Mouse (Mus musculus) stomach, embryonic 14.5 days (tissue): ENCODE results near the gene Supt6. TPM values are rescaled to one million over a fixed set of nuclear protein-coding genes. Genes with fewer than 3 reads are reported as not detected.
A peak's percentile ranks its signal among the peaks of the same experiment; 100 is the strongest.

Source experiments
- ATAC-seq: fragments of 200-750 bp; cut with Nextera tagmentation; 2 replicates; pipeline ENCODE4 v1.8.0; 2017; ENCODE audit warnings: low read depth, moderate TSS enrichment; ENCODE audit not compliant: insufficient number of reproducible peaks, insufficient read depth, low FRiP score
- H3K27ac ChIP-seq: fragments of 300-500 bp; sonication (generic); 2 replicates; pipeline ENCODE4 v1.5.1; 2014; ENCODE audit warnings: mild to moderate bottlenecking, low read length, moderate library complexity, mixed read lengths
- H3K27me3 ChIP-seq: fragments of 300-500 bp; sonication (generic); 2 replicates; pipeline ENCODE4 v1.6.1; 2014; ENCODE audit warnings: low read length, control low read depth, mixed read lengths; ENCODE audit not compliant: control insufficient read depth, insufficient read depth
- H3K36me3 ChIP-seq: fragments of 300-500 bp; sonication (generic); 2 replicates; pipeline ENCODE4 v1.6.1; 2014; ENCODE audit warnings: mild to moderate bottlenecking, control low read depth, low read length, moderate library complexity, mixed read lengths; ENCODE audit not compliant: control insufficient read depth, insufficient read depth
- H3K4me1 ChIP-seq: fragments of 300-500 bp; sonication (generic); 2 replicates; pipeline ENCODE4 v1.6.1; 2014; ENCODE audit warnings: low read length, control low read depth, mixed read lengths; ENCODE audit not compliant: control insufficient read depth, insufficient read depth
- H3K4me2 ChIP-seq: fragments of 300-500 bp; sonication (generic); replicated peaks from 2 replicates; pipeline ENCODE4 v1.6.1; 2014; ENCODE audit warnings: low read depth, low read length, control low read depth
- H3K4me3 ChIP-seq: fragments of 300-500 bp; sonication (generic); 2 replicates; pipeline ENCODE4 v1.5.1; 2014; ENCODE audit warnings: low read depth, low read length, control low read depth
- H3K9ac ChIP-seq: fragments of 300-500 bp; sonication (generic); replicated peaks from 2 replicates; pipeline ENCODE4 v1.6.1; 2014; ENCODE audit warnings: low read depth, mild to moderate bottlenecking, control low read depth, low read length, moderate library complexity, mixed read lengths
- H3K9me3 ChIP-seq: fragments of 300-500 bp; sonication (generic); 2 replicates; pipeline ENCODE4 v1.6.1; 2016; ENCODE audit warnings: low read depth, low read length, control low read depth; ENCODE audit not compliant: control insufficient read depth
- WGBS: fragments of 180-500 bp; shearing (Covaris S2); extraction: QIAGEN DNeasy Blood & Tissue Kit; methylation state at CpG from one replicate; pipeline ENCODE4 v1.1.7; 2014; 5-methylcytosine and 5-hydroxymethylcytosine counted together
- polyA plus RNA-seq: library from polyadenylated mRNA; unstranded; fragments of >200 nt; fragmentation: Nextera tagmentation; extraction: Ambion mirVana; gene quantifications from 2 replicates; pipeline ENCODE4 v1.2.1, GENCODE M21; 2014

Supt6 gene
- polyA plus RNA-seq, 1 experiment from 2014 or later = 25.3 TPM

DNA sequence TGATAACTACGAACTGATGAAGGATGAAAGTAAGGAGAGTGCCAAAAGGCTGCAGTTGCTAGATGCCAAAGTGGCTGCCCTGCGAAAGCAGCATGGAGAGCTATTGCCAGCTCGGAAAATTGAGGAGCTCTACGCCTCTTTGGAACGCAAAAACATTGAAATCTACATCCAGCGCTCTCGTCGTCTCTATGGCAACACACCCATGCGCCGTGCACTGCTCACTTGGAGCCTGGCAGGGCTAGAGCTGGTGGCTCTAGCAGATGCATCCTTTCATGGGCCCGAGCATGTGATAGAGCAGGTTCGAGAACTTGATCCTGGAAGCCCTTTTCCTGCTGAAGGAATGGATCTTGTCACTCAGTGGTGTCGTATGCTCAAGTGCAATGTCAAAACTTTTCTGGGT, 26.2 kb upstream of the Supt6 start:
- Histone ChIP-seq H3K4me1 (no peaks in the 10 kb centered on the region), H3K4me2 (no peak overlapping the region), H3K4me3 (no peak overlapping the region), H3K9ac (no peak overlapping the region), H3K27me3 (no peaks in the 10 kb centered on the region), H3K36me3 (peaks cover 84% of the 10 kb centered on the region), H3K9me3 (no peaks in the 10 kb centered on the region), H3K27ac (no peak overlapping the region)
- WGBS = 88% methylated on average over 13 of the region's 13 CpGs
- no peak for ATAC-seq

DNA sequence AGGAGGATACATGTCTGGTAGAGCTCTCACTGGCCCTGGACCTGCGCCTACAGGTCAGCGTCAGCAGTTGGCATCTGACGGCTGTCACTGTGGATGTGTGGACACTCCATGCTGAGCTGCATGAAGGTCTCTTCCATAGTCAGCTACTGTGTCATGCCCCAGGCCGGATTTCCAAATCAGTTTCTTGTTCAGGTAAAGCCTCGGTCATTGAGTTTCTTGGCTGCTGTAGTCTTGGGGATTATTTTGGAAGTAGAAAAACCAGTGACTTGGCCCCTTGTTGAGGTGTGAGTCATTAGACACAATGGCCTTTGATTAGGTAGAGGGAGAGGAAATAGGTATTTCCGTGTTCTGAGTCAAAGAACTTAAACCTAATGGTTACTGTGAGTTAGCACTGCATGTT, 19.8 kb upstream of the Supt6 start:
- Histone ChIP-seq H3K4me2 (no peak overlapping the region), H3K4me3 (no peak overlapping the region), H3K4me1 (no peaks in the 10 kb centered on the region), H3K9ac (no peak overlapping the region), H3K27ac (no peak overlapping the region), H3K36me3 (peaks cover 63% of the 10 kb centered on the region), H3K9me3 (no peaks in the 10 kb centered on the region), H3K27me3 (no peaks in the 10 kb centered on the region)
- 89% methylated on average over 6 of the region's 6 CpGs for WGBS
- ATAC-seq = no peak

DNA sequence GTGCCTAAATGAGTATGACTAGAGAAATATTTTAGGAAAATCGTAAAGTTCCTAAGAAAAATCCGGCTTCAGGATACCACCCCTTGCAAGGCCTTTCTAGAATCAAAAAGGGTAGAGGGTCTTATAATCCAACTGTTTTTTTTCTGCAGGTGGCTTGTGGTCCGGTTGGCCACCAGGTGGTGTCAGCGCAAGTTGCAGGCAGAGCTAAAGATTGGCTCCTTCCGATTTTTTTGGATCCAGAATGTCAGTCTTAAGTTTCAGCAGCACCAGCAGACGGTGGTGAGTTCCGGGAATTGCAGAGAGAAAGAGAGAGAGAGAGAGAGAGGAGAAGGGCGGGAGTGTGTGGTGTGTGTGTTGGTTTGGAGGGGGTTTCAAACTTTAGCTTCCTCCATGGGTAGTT, 16.8 kb upstream of the Supt6 start:
- Histone ChIP-seq H3K9ac (peak overlapping the region; percentile 74; the same call in 1 of the 2 replicates), H3K4me1 (no peaks in the 10 kb centered on the region), H3K27me3 (no peaks in the 10 kb centered on the region), H3K27ac (no peak overlapping the region), H3K9me3 (no peaks in the 10 kb centered on the region), H3K36me3 (peaks cover 37% of the 10 kb centered on the region), H3K4me2 (peak overlapping the region; percentile 65), H3K4me3 (peak overlapping the region; percentile 85)
- ATAC-seq = no peak
- WGBS = 6% methylated on average over 8 of the region's 8 CpGs

DNA sequence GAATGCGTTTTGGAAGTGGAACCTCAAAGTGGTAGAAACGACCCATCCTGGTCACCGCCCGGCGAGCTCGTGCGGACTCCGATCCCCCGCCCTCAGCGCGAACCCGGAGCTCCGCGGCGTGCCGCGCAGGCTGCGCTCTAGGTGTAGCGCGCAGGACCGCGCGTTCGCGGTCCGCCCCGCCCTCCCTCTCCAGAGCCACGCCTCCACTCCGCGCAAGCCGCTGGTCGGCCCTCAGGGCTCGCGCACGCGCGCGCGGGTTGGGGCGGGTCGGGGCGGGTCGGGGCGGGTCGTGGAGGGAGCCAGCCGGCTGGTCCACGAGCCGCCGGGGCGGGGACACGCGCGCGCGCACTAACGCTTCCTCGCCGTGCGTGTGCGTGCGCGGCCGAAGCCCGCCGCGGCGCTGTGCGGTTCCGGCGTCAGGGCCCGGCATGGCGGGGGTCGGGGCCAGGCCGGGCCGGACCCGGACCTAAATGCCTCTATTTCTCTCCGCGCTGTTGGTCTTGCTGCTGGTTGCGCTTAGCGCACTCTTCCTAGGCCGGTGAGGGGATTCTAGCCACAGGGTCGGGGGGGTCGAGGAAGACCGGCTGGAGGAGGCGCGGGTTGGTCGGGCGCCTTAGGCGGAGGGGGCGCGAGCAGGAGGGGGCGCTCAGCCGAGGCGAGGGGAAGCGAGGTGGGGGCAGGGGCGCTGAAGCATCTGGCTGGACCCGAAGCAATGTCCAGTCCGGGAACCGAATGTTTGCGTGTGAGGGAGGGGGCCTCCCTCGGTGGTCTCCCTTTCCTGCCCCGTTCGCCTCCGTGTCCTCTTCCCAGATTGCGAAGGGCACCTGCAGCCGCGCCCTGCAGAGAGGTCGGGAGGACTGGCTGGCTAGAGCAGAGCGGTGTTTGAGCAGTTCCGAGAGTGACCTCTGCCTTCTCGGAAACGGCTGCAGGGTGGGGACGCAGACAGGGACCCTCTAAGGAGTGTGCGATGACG, 15.9 kb upstream of the Supt6 start, which contains the start of gene 2610507B11Rik:
TSS of gene 2610507B11Rik (plus strand) at position 373 of the 973 bp plus-strand sequence.
- whole genome bisulfite sequencing = under 1% methylated on average over 91 of the region's 115 CpGs

DNA sequence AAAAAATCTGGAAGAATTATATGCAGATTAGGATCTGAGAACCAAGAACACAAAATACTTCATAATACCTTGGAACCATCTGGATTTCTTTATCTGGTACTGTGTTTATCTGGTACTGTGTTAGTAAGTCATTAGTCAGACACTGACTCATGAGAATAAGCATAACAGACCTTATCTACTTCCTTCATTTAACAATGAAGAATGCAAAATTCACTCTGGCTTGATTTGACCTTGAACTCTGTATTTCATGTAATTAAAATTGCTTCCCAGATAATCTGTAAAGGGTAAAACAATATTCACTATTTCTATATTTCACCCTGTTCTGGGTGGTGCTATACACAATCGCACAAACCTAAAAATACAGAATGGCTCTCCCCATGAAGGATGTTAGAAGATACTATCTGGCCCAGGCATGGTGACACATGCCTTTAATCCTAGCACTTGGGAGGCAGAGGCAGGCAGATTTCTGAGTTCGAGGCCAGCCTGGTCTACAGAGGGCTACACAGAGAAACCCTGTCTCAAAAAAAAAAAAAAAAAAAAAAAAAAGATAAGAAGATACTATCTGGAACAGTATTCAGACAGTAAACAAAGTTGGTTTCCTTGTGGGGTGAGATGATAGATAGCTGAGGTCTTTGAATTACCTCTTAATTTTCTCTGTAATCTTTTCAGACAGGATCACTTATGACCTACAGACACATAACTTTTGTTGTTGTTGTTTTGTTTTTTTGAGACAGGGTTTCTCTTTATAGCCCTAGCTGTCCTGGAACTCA, 14.9 kb upstream of the Supt6 start:
- H3K27me3 ChIP-seq = no peaks in the 10 kb centered on the region
- no peaks in the 10 kb centered on the region for H3K9me3 ChIP-seq
- H3K4me2 ChIP-seq = peak overlapping the region; percentile 65; the same call in 1 of the 2 replicates
- no peak overlapping the region for H3K9ac ChIP-seq
- H3K4me3 ChIP-seq = peak overlapping the region; percentile 85; the same call in 1 of the 2 replicates
- no peaks in the 10 kb centered on the region for H3K4me1 ChIP-seq
- no peak for ATAC-seq
- 91% methylated on average over 2 of the region's 2 CpGs for WGBS
- H3K36me3 ChIP-seq = peaks cover 23% of the 10 kb centered on the region
- H3K27ac ChIP-seq = no peak overlapping the region

More for the DNA sequence above, 15.9 kb upstream of the Supt6 start, which contains the start of gene 2610507B11Rik:
- Histone ChIP-seq H3K4me2 (peak within 1 kb of the TSS; percentile 65), H3K4me1 (no peaks in the 10 kb centered on the region), H3K27me3 (no peaks in the 10 kb centered on the region), H3K4me3 (peak within 1 kb of the TSS; percentile 85), H3K9me3 (no peaks in the 10 kb centered on the region), H3K27ac (peak within 1 kb of the TSS; percentile 85), H3K36me3 (peaks cover 31% of the 10 kb centered on the region), H3K9ac (peak within 1 kb of the TSS; percentile 74)
- peak; percentile 95 for ATAC-seq

DNA sequence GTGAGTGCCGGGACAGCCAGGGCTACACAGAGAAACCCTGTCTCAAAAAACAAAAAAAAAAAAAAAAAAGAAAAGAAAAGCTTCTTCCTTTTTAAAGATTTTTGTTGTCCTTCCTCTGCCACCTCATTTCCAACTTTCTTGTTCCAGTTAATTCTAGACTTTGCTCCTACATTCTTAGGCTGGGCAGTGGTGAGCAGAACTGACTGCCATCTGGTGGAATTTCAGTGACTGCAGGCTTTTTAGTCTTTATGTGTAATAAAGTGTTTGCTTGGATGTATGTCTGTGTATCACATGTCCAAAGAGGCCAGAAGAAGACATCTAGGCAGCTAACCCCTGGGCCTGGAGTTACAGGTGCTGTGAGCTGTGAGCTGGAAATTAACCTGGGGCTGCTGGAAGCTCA, 10.8 kb upstream of the Supt6 start:
- no peak overlapping the region for H3K4me2 ChIP-seq
- no CpG with 5 or more reads among the region's 1 CpGs for WGBS

DNA sequence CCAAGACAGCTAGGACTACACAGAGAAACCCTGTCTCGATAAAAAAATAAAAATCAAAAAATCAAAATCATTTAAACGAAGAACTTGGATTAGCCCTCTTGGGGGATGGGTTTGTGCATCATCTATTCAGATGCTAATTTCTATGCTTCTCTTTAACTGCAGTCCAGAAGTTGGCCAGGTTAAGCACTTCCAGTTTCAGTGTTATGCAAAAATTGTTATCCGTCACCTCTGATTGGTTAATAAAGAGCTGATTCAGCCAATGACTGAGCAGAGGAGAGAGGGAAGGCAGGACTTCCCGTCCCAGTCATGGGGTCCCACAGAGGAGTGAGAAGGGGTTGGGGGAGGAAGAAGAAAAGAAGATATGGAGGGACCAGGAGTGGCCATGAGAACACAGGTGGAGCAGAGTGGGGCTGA, 1.9 kb upstream of the Supt6 start:
- Histone ChIP-seq H3K9me3 (no peaks in the 10 kb centered on the region), H3K4me2 (peak overlapping the region; percentile 72; the same call in 1 of the 2 replicates), H3K27me3 (no peaks in the 10 kb centered on the region), H3K4me1 (peaks cover 12% of the 10 kb centered on the region), H3K36me3 (peaks cover 16% of the 10 kb centered on the region; the same call in 1 of the 2 replicates), H3K27ac (peak overlapping the region; percentile 39; the same call in 1 of the 2 replicates), H3K9ac (no peak overlapping the region), H3K4me3 (no peak overlapping the region)
- WGBS = 63% methylated on average over 4 of the region's 4 CpGs
- ATAC-seq = no peak

More for the DNA sequence above, 10.8 kb upstream of the Supt6 start:
- H3K4me3 ChIP-seq = no peak overlapping the region
- H3K36me3 ChIP-seq = peaks cover 21% of the 10 kb centered on the region
- no peak overlapping the region for H3K9ac ChIP-seq
- H3K27ac ChIP-seq = no peak overlapping the region
- H3K27me3 ChIP-seq = no peaks in the 10 kb centered on the region
- no peak for ATAC-seq
- no peaks in the 10 kb centered on the region for H3K4me1 ChIP-seq
- H3K9me3 ChIP-seq = no peaks in the 10 kb centered on the region

DNA sequence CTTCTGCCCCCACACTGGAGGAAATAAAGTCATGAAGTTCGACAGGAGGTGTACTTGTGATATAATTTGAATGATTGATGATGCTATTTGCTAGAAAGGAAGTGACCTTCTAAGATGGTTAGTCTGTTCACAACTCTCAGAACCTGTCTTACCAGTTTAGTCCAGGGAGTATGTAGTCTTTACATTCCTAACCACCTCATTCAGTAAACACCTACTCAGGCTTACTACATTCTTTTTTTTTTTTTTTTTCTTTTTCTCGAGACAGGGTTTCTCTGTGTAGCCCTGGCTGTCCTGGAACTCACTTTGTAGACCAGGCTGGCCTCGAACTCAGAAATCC, 1.2 kb upstream of the Supt6 start:
- Histone ChIP-seq H3K27me3 (no peaks in the 10 kb centered on the region), H3K4me3 (peak overlapping the region; percentile 97; the same call in 1 of the 2 replicates), H3K4me2 (peak overlapping the region; percentile 72), H3K27ac (peak overlapping the region; percentile 39; the same call in 1 of the 2 replicates), H3K36me3 (peaks cover 12% of the 10 kb centered on the region; the same call in 1 of the 2 replicates), H3K9ac (no peak overlapping the region; the same call in 1 of the 2 replicates), H3K4me1 (peaks cover 12% of the 10 kb centered on the region), H3K9me3 (no peaks in the 10 kb centered on the region)
- 30% methylated on average over 2 of the region's 3 CpGs for whole genome bisulfite sequencing
- peak; percentile 62; the same call in 1 of the 2 replicates for ATAC-seq
